Mouse (Mus musculus) pancreas, adult 10 weeks (tissue): ENCODE results near the gene Scarb1. TPM values are rescaled to one million over a fixed set of nuclear protein-coding genes. Genes with fewer than 3 reads are reported as not detected.

ENCODE experiments used
- polyA plus RNA-seq: library from polyadenylated mRNA; stranded (reverse); fragments of 350-450 nt; fragmentation: Illumina TruSeq; extraction: RNeasy Lipid Tissue Mini Kit (QIAGEN cat#74804); gene quantifications from one replicate; pipeline ENCODE4 v1.2.3, GENCODE M21; 2015; ENCODE audit warnings: low read depth, low replicate concordance; ENCODE audit not compliant: insufficient read depth

Scarb1 gene
- 44.2 TPM for polyA plus RNA-seq

GRCm38 (mm10) chr5:125340547-125341262 lies at the start of gene Scarb1:
Gene Scarb1 (minus strand): TSS chr5:125341094.

GRCm38 (mm10) chr5:125389579-125390441 lies 48.9 kb upstream of the Scarb1 start, which contains the start of gene Ubc:
Gene Ubc (minus strand): TSS chr5:125390202.

GRCm38 (mm10) chr5:125389131-125389578 lies 48.3 kb upstream of the Scarb1 start, which contains the start of gene Gm10382:
Gene Gm10382 (plus strand): TSS chr5:125389322.

Other genes with a start within 250 kb of the Scarb1 start
- 36.0 TPM for gene Ncor2, start 161.9 kb downstream of the Scarb1 start, polyA plus RNA-seq
- gene Gm10382, start 48.2 kb upstream of the Scarb1 start, polyA plus RNA-seq = not detected
- 97.8 TPM for gene Ubc, start 49.1 kb upstream of the Scarb1 start, polyA plus RNA-seq
- gene Dhx37, start 93.0 kb upstream of the Scarb1 start, polyA plus RNA-seq = 8.1 TPM
- gene Bri3bp, start 100.5 kb upstream of the Scarb1 start, polyA plus RNA-seq = 1.00 TPM
- gene Aacs, start 134.7 kb upstream of the Scarb1 start, polyA plus RNA-seq = 7.5 TPM
- 0.48 TPM for gene Tmem132b, start 190.7 kb upstream of the Scarb1 start, polyA plus RNA-seq